Mouse (Mus musculus) megakaryocyte, adult 5-6 weeks (primary cell): ENCODE measurements around the gene Pigw. TPM values are rescaled to one million over a fixed set of nuclear protein-coding genes. Genes with fewer than 3 reads are reported as not detected.

Experiments
- ATAC-seq: 2 replicates; pipeline ENCODE4 v1.8.0; 2016; ENCODE audit warnings: mild to moderate bottlenecking, inconsistent platforms; ENCODE audit not compliant: poor library complexity, severe bottlenecking
- total RNA-seq, 2 experiments: library from RNA; stranded (forward) in 1 of 2; stranded (reverse) in 1 of 2; fragments of 153-499, 151-499 nt in 1 of 2; fragments of 221-1000, 200-1000 nt in 1 of 2; gene quantifications; 2 replicates each; pipeline versions ENCODE4 v1.2.3 to v1.2.4; 2015 to 2017

Pigw gene
- total RNA-seq (2015) (2.1 and 2.8 TPM in 2 replicates), total RNA-seq (2017) (3.3 and 3.6 TPM in 2 replicates)

- peak; percentile 93 for ATAC-seq
Observed at GRCm38 (mm10) chr11:84879772-84880464, at the start of gene Pigw, which contains the start of gene Myo19. Gene Pigw (minus strand): TSS chr11:84880285. Gene Myo19 (plus strand): TSS chr11:84880148.

GRCm38 (mm10) chr11:84920981-84921380 lies 40.9 kb upstream of the Pigw start:
- no peak for ATAC-seq

GRCm38 (mm10) chr11:84919951-84920350 lies 39.9 kb upstream of the Pigw start:
- ATAC-seq = no peak

- ATAC-seq = peak; percentile 56
Observed at GRCm38 (mm10) chr11:84919276-84919675, 39.2 kb upstream of the Pigw start.

- ATAC-seq = peak; percentile 66
Observed at GRCm38 (mm10) chr11:84918425-84918824, 38.3 kb upstream of the Pigw start.

GRCm38 (mm10) chr11:84916703-84917300 lies 36.7 kb upstream of the Pigw start:
- ATAC-seq = no peak

- peak; percentile 97 for ATAC-seq
Observed at GRCm38 (mm10) chr11:84916053-84916702, 36.1 kb upstream of the Pigw start, which contains the start of gene Znhit3. Gene Znhit3 (minus strand): TSS chr11:84916366.

- no peak for ATAC-seq
Observed at GRCm38 (mm10) chr11:84914673-84915072, 34.6 kb upstream of the Pigw start.

- ATAC-seq = no peak
Observed at GRCm38 (mm10) chr11:84910411-84910810, 30.3 kb upstream of the Pigw start.

- ATAC-seq = no peak
Observed at GRCm38 (mm10) chr11:84908480-84908879, 28.4 kb upstream of the Pigw start.

GRCm38 (mm10) chr11:84907081-84907480 lies 27.0 kb upstream of the Pigw start:
- no peak for ATAC-seq

- no peak for ATAC-seq
Observed at GRCm38 (mm10) chr11:84904597-84905144, 24.6 kb upstream of the Pigw start.

- ATAC-seq = no peak
Observed at GRCm38 (mm10) chr11:84893113-84893512, 13.0 kb upstream of the Pigw start.

- no peak for ATAC-seq
Observed at GRCm38 (mm10) chr11:84891705-84892104, 11.6 kb upstream of the Pigw start.

GRCm38 (mm10) chr11:84889492-84889891 lies 9.4 kb upstream of the Pigw start:
- no peak for ATAC-seq

- no peak for ATAC-seq
Observed at GRCm38 (mm10) chr11:84888025-84888424, 7.9 kb upstream of the Pigw start.

GRCm38 (mm10) chr11:84886767-84887511 lies 6.9 kb upstream of the Pigw start:
- ATAC-seq = no peak

GRCm38 (mm10) chr11:84886236-84886635 lies 6.2 kb upstream of the Pigw start:
- no peak for ATAC-seq

GRCm38 (mm10) chr11:84885238-84885637 lies 5.2 kb upstream of the Pigw start:
- no peak for ATAC-seq

GRCm38 (mm10) chr11:84882346-84882745 lies 2.3 kb upstream of the Pigw start:
- ATAC-seq = no peak

- ATAC-seq = no peak
Observed at GRCm38 (mm10) chr11:84880971-84881370, 886 bp upstream of the Pigw start.
